In genomic region chr9:116118332-116118872, GRCm38 (mm10) we compare ENCODE assay signal across 22 mouse cellular contexts. TPM values are rescaled to one million over a fixed set of nuclear protein-coding genes. Genes with fewer than 3 reads are reported as not detected.
DNase-seq lines count a peak whose midpoint lies in the region; ATAC-seq and TF ChIP-seq lines count a peak whose summit lies in the region.
"Had no signal": no experiment of that assay in that cellular context is flagged by ENCODE, and none has a peak within 500 bp of the region (broad histone marks: within the 10 kb centered on the region; RNA-seq: fewer than 3 reads in every experiment).

No protein-coding gene starts in this region.

- H3K9me3 ChIP-seq in forebrain, embryonic 10.5 days, result no peaks in the 10 kb centered on the region
- no peaks in the 10 kb centered on the region for H3K9me3 ChIP-seq in forebrain, embryonic 15.5 days
- no peaks in the 10 kb centered on the region for H3K9me3 ChIP-seq in lung, embryonic 16.5 days (ENCODE audit: control insufficient read depth, low read length)
- H3K9me3 ChIP-seq in lung, postnatal 0 days (ENCODE audit: low read length), result no peaks in the 10 kb centered on the region
- no peaks in the 10 kb centered on the region for H3K9me3 ChIP-seq in midbrain, embryonic 16.5 days (replicated peaks; ENCODE audit: control insufficient read depth, low read length, poor library complexity, severe bottlenecking)
- H3K9me3 ChIP-seq: embryonic facial prominence, embryonic 12.5 days; heart, embryonic 10.5 days; hindbrain, embryonic 12.5 days had no signal

- WGBS in forebrain, embryonic 10.5 days, result 62% methylated on average over 8 of the region's 8 CpGs
- whole genome bisulfite sequencing in forebrain, embryonic 15.5 days, result 17% methylated on average over 8 of the region's 8 CpGs
- 58% methylated on average over 8 of the region's 8 CpGs for WGBS in lung, embryonic 16.5 days
- 61% methylated on average over 8 of the region's 8 CpGs for WGBS in lung, postnatal 0 days
- WGBS in midbrain, embryonic 16.5 days, result 59% methylated on average over 8 of the region's 8 CpGs

- ATAC-seq in forebrain, embryonic 15.5 days (replicated peaks), result no peak
- ATAC-seq in lung, embryonic 16.5 days (ENCODE audit: low read depth), result no peak
- ATAC-seq in lung, postnatal 0 days, result no peak
- ATAC-seq in midbrain, embryonic 16.5 days, result no peak
- ATAC-seq: CD4-positive, CD25-positive, alpha-beta regulatory T cell, adult 4 months; hindbrain, embryonic 16.5 days had no signal

- no peak overlapping the region for H3K4me2 ChIP-seq in forebrain, embryonic 15.5 days (replicated peaks)
- no peak overlapping the region for H3K4me2 ChIP-seq in lung, embryonic 16.5 days (ENCODE audit: low read depth, low read length)
- H3K4me2 ChIP-seq in lung, postnatal 0 days (replicated peaks; ENCODE audit: low read depth, low read length), result no peak overlapping the region
- no peak overlapping the region for H3K4me2 ChIP-seq in midbrain, embryonic 16.5 days (ENCODE audit: low read length)
- H3K4me2 ChIP-seq: embryonic facial prominence, embryonic 12.5 days; hindbrain, embryonic 12.5 days had no signal

- H3K9ac ChIP-seq in forebrain, embryonic 15.5 days (replicated peaks), result no peak overlapping the region
- H3K9ac ChIP-seq in lung, embryonic 16.5 days (ENCODE audit: low read length), result no peak overlapping the region
- H3K9ac ChIP-seq in lung, postnatal 0 days (replicated peaks; ENCODE audit: low read depth), result no peak overlapping the region
- H3K9ac ChIP-seq in midbrain, embryonic 16.5 days (ENCODE audit: low read depth, low read length), result no peak overlapping the region
- H3K9ac ChIP-seq: embryonic facial prominence, embryonic 12.5 days; hindbrain, embryonic 12.5 days had no signal

- TF ChIP-seq CTCF in layer of hippocampus, adult 2 months (conservative IDR thresholded peaks at IDR 0.05), result no peak
- no peak for TF ChIP-seq CTCF in lung, postnatal 0 days (IDR thresholded peaks at IDR 0.05)

- DNase-seq in forebrain, embryonic 10.5 days (ENCODE audit: extremely low spot score, low spot score), result no peak
- no peak for DNase-seq in layer of hippocampus, adult 2 months (ENCODE audit: low spot score in 2 of 2)
- DNase-seq in layer of hippocampus, adult 8-10 months (ENCODE audit: low spot score in 2 of 2), result no peak
- DNase-seq in lung, postnatal 0 days (ENCODE audit: low spot score), result no peak
- DNase-seq: adrenal gland, postnatal 10 days; B cell, adult 2 months; cerebellum, adult 11-12 months; cerebellum, adult 9-10 months; cerebellum, postnatal 25 days; gastrocnemius, postnatal 10 days; heart, adult 18-20 months; heart, postnatal 10 days; heart, postnatal 4 days had no signal

- no peak overlapping the region for H3K4me3 ChIP-seq in forebrain, embryonic 10.5 days
- H3K4me3 ChIP-seq in forebrain, embryonic 15.5 days, result no peak overlapping the region
- no peak overlapping the region for H3K4me3 ChIP-seq in layer of hippocampus, adult 2 months
- H3K4me3 ChIP-seq in lung, embryonic 16.5 days (ENCODE audit: low read length), result no peak overlapping the region
- no peak overlapping the region for H3K4me3 ChIP-seq in lung, postnatal 0 days (ENCODE audit: low read depth, low read length)
- H3K4me3 ChIP-seq in midbrain, embryonic 16.5 days (ENCODE audit: low read depth, low read length), result no peak overlapping the region
- H3K4me3 ChIP-seq: embryonic facial prominence, embryonic 12.5 days; heart, embryonic 10.5 days; hindbrain, embryonic 12.5 days had no signal

- no peaks in the 10 kb centered on the region for H3K27me3 ChIP-seq in forebrain, embryonic 10.5 days (ENCODE audit: poor library complexity, severe bottlenecking)
- no peaks in the 10 kb centered on the region for H3K27me3 ChIP-seq in forebrain, embryonic 15.5 days
- H3K27me3 ChIP-seq in lung, embryonic 16.5 days (ENCODE audit: control insufficient read depth, insufficient read depth, low read depth, low read length), result no peaks in the 10 kb centered on the region
- no peaks in the 10 kb centered on the region for H3K27me3 ChIP-seq in lung, postnatal 0 days (replicated peaks; ENCODE audit: insufficient read depth, low read length)
- no peaks in the 10 kb centered on the region for H3K27me3 ChIP-seq in midbrain, embryonic 16.5 days (ENCODE audit: control insufficient read depth, insufficient read depth, low read depth, low read length)
- H3K27me3 ChIP-seq: embryonic facial prominence, embryonic 12.5 days; hindbrain, embryonic 12.5 days had no signal

- peaks cover 23% of the 10 kb centered on the region for H3K4me1 ChIP-seq in forebrain, embryonic 10.5 days
- 0 out of 2 replicates have a peak, but pooled peaks cover 4% of the 10 kb centered on the region for H3K4me1 ChIP-seq in forebrain, embryonic 15.5 days
- peaks cover 20% of the 10 kb centered on the region for H3K4me1 ChIP-seq in lung, embryonic 16.5 days (replicated peaks; ENCODE audit: control insufficient read depth, insufficient read depth, low read length)
- peaks cover 2% of the 10 kb centered on the region; the same call in 1 of the 2 replicates for H3K4me1 ChIP-seq in lung, postnatal 0 days (ENCODE audit: insufficient read depth, low read depth, low read length)
- H3K4me1 ChIP-seq in midbrain, embryonic 16.5 days (ENCODE audit: control insufficient read depth, insufficient read depth, low read length), result no peaks in the 10 kb centered on the region

- H3K36me3 ChIP-seq in forebrain, embryonic 10.5 days (replicated peaks), result no peaks in the 10 kb centered on the region
- H3K36me3 ChIP-seq in forebrain, embryonic 15.5 days, result no peaks in the 10 kb centered on the region
- peaks cover 36% of the 10 kb centered on the region for H3K36me3 ChIP-seq in lung, embryonic 16.5 days (ENCODE audit: control insufficient read depth, insufficient read depth, low read length)
- H3K36me3 ChIP-seq in lung, postnatal 0 days (ENCODE audit: insufficient read depth, low read length), result peaks cover 12% of the 10 kb centered on the region
- H3K36me3 ChIP-seq in midbrain, embryonic 16.5 days (ENCODE audit: control insufficient read depth, insufficient read depth, low read length), result no peaks in the 10 kb centered on the region
- H3K36me3 ChIP-seq: G1E; hindbrain, embryonic 12.5 days had no signal

- peak overlapping the region; percentile 56 for H3K27ac ChIP-seq in forebrain, embryonic 10.5 days
- H3K27ac ChIP-seq in forebrain, embryonic 15.5 days (replicated peaks), result no peak overlapping the region
- H3K27ac ChIP-seq in layer of hippocampus, adult 2 months, result peak overlapping the region; percentile 15; the same call in 1 of the 2 replicates
- peak overlapping the region; percentile 85 for H3K27ac ChIP-seq in lung, embryonic 16.5 days (ENCODE audit: low read length)
- H3K27ac ChIP-seq in lung, postnatal 0 days (ENCODE audit: low read length), result no peak overlapping the region
- H3K27ac ChIP-seq in midbrain, embryonic 16.5 days (ENCODE audit: low read length), result no peak overlapping the region
- H3K27ac ChIP-seq: embryonic facial prominence, embryonic 12.5 days; heart, embryonic 10.5 days; hindbrain, embryonic 12.5 days had no signal

- TF ChIP-seq EP300 in lung, postnatal 0 days (IDR thresholded peaks at IDR 0.05), result no peak

RNA-seq across cellular contexts. Expression of gene Tgfbr2, which starts 56.8 kb away (rescaled TPM):
- polyA plus RNA-seq in forebrain, embryonic 10.5 days (2016; fragmentation: Nextera tagmentation; extraction: Ambion mirVana), result 5.2 and 5.5 TPM in 2 replicates
- 6.0 and 6.1 TPM in 2 replicates for polyA plus RNA-seq in forebrain, embryonic 15.5 days (2015; fragmentation: Nextera tagmentation; extraction: Ambion mirVana)
- 10 to 100 TPM; 10.7 to 11.7 TPM for total RNA-seq in layer of hippocampus, adult 2 months (2021)
- 10 to 100 TPM; 12.2 to 46.7 (median 26.0) TPM for total RNA-seq in layer of hippocampus, adult 8-10 months (2022)
- 58.0 and 58.2 TPM in 2 replicates for polyA plus RNA-seq in lung, embryonic 16.5 days (2015; fragmentation: Nextera tagmentation; extraction: Ambion mirVana)
- 62.2 and 68.0 TPM in 2 replicates for polyA plus RNA-seq in lung, postnatal 0 days (2015; fragmentation: Nextera tagmentation; extraction: Ambion mirVana)
- polyA plus RNA-seq in midbrain, embryonic 16.5 days (2015; fragmentation: Nextera tagmentation; extraction: Ambion mirVana), result 7.1 and 7.7 TPM in 2 replicates
- polyA plus RNA-seq: G1E had no signal

Comparison
In these comparisons a context has a peak if more than half of its experiments do, and no peak if none do; other contexts are left out.
1. H3K27ac ChIP-seq: peak in forebrain, embryonic 10.5 days (single experiment), layer of hippocampus, adult 2 months (single experiment) and lung, embryonic 16.5 days (single experiment); none in forebrain, embryonic 15.5 days (single experiment), lung, postnatal 0 days (single experiment) and midbrain, embryonic 16.5 days (single experiment).